Mouse (Mus musculus) heart, embryonic 13.5 days (tissue): ENCODE results near the gene Vmp1. TPM values are rescaled to one million over a fixed set of nuclear protein-coding genes. Genes with fewer than 3 reads are reported as not detected.
A peak's percentile ranks its signal among the peaks of the same experiment; 100 is the strongest.

Experiments used
- ATAC-seq: fragments of 200-750 bp; cut with Nextera tagmentation; 2 replicates; pipeline ENCODE4 v1.8.0; 2017; ENCODE audit warnings: moderate TSS enrichment; ENCODE audit not compliant: insufficient number of reproducible peaks, low FRiP score, low TSS enrichment; ENCODE audit errors: extremely low read depth
- H3K27ac ChIP-seq: fragments of 300-500 bp; sonication (generic); replicated peaks from 2 replicates; pipeline ENCODE4 v1.5.1; 2015; ENCODE audit warnings: moderate library complexity, mild to moderate bottlenecking, inconsistent platforms
- H3K27me3 ChIP-seq: fragments of 300-500 bp; sonication (generic); replicated peaks from 2 replicates; pipeline ENCODE4 v1.6.1; 2015; ENCODE audit warnings: mild to moderate bottlenecking, inconsistent platforms
- H3K36me3 ChIP-seq: fragments of 300-500 bp; sonication (generic); 2 replicates; pipeline ENCODE4 v1.6.1; 2015; ENCODE audit warnings: mild to moderate bottlenecking, inconsistent platforms
- H3K4me1 ChIP-seq: fragments of 300-500 bp; sonication (generic); 2 replicates; pipeline ENCODE4 v1.6.1; 2015; ENCODE audit warnings: inconsistent platforms
- H3K4me2 ChIP-seq: fragments of 300-500 bp; sonication (generic); 2 replicates; pipeline ENCODE4 v1.6.1; 2015; ENCODE audit warnings: inconsistent platforms, mild to moderate bottlenecking, moderate library complexity
- H3K4me3 ChIP-seq: fragments of 300-500 bp; sonication (generic); 2 replicates; pipeline ENCODE4 v1.5.1; 2015; ENCODE audit warnings: moderate library complexity, mild to moderate bottlenecking, inconsistent platforms
- H3K9ac ChIP-seq: fragments of 300-500 bp; sonication (generic); 2 replicates; pipeline ENCODE4 v1.6.1; 2015; ENCODE audit warnings: inconsistent platforms, mild to moderate bottlenecking, moderate library complexity
- H3K9me3 ChIP-seq: fragments of 300-500 bp; sonication (generic); 2 replicates; pipeline ENCODE4 v1.6.1; 2016; ENCODE audit warnings: inconsistent platforms
- WGBS: fragments of 180-500 bp; shearing (Covaris S2); methylation state at CpG from one replicate; pipeline ENCODE4 v1.1.7; 2015; ENCODE audit warnings: mixed read lengths; 5-methylcytosine and 5-hydroxymethylcytosine counted together
- polyA plus RNA-seq: library from polyadenylated mRNA; unstranded; fragments of >200 nt; fragmentation: Nextera tagmentation; extraction: Ambion mirVana; gene quantifications from 2 replicates; pipeline ENCODE4 v1.2.1, GENCODE M21; 2015

Vmp1 gene
- polyA plus RNA-seq, 1 experiment from 2014 or later = 85.3 TPM

GRCm38 (mm10) chr11:86598154-86598553 lies 85.5 kb downstream of the Vmp1 start:
- Histone ChIP-seq H3K4me3 (no peak overlapping the region), H3K4me2 (no peak overlapping the region), H3K27ac (no peak overlapping the region), H3K4me1 (peaks cover 19% of the 10 kb centered on the region), H3K27me3 (no peaks in the 10 kb centered on the region), H3K9ac (no peak overlapping the region), H3K9me3 (no peaks in the 10 kb centered on the region), H3K36me3 (peaks cover 5% of the 10 kb centered on the region; the same call in 1 of the 2 replicates)
- 92% methylated on average over 5 of the region's 5 CpGs for WGBS
- no peak for ATAC-seq

- ATAC-seq = no peak
- no peaks in the 10 kb centered on the region for H3K9me3 ChIP-seq
- H3K4me1 ChIP-seq = peaks cover 29% of the 10 kb centered on the region
- 81% methylated on average over 3 of the region's 3 CpGs for WGBS
- no peak overlapping the region for H3K4me2 ChIP-seq
- H3K36me3 ChIP-seq = peaks cover 5% of the 10 kb centered on the region; the same call in 1 of the 2 replicates
- H3K9ac ChIP-seq = no peak overlapping the region
- H3K27ac ChIP-seq = no peak overlapping the region
- H3K27me3 ChIP-seq = no peaks in the 10 kb centered on the region
- no peak overlapping the region for H3K4me3 ChIP-seq
Observed at GRCm38 (mm10) chr11:86596976-86597375, 86.7 kb downstream of the Vmp1 start.

GRCm38 (mm10) chr11:86596187-86596960 lies 87.3 kb downstream of the Vmp1 start:
- ATAC-seq = no peak
- H3K4me3 ChIP-seq = no peak overlapping the region
- H3K9me3 ChIP-seq = no peaks in the 10 kb centered on the region
- WGBS = 75% methylated on average over 7 of the region's 7 CpGs
- peaks cover 5% of the 10 kb centered on the region; the same call in 1 of the 2 replicates for H3K36me3 ChIP-seq
- peaks cover 35% of the 10 kb centered on the region for H3K4me1 ChIP-seq
- no peak overlapping the region for H3K4me2 ChIP-seq
- H3K27me3 ChIP-seq = no peaks in the 10 kb centered on the region
- no peak overlapping the region for H3K27ac ChIP-seq
- no peak overlapping the region for H3K9ac ChIP-seq

- no peak overlapping the region for H3K9ac ChIP-seq
- peaks cover 5% of the 10 kb centered on the region; the same call in 1 of the 2 replicates for H3K36me3 ChIP-seq
- no peak for ATAC-seq
- no peaks in the 10 kb centered on the region for H3K9me3 ChIP-seq
- no peak overlapping the region for H3K27ac ChIP-seq
- H3K4me2 ChIP-seq = no peak overlapping the region
- H3K27me3 ChIP-seq = no peaks in the 10 kb centered on the region
- peaks cover 35% of the 10 kb centered on the region for H3K4me1 ChIP-seq
- H3K4me3 ChIP-seq = no peak overlapping the region
- 94% methylated on average over 6 of the region's 6 CpGs for WGBS
Observed at GRCm38 (mm10) chr11:86595366-86595765, 88.3 kb downstream of the Vmp1 start.

- Histone ChIP-seq H3K36me3 (no peaks in the 10 kb centered on the region), H3K9me3 (no peaks in the 10 kb centered on the region), H3K27ac (peak overlapping the region; percentile 73), H3K9ac (no peak overlapping the region), H3K4me2 (no peak overlapping the region), H3K4me3 (no peak overlapping the region), H3K4me1 (peaks cover 35% of the 10 kb centered on the region), H3K27me3 (no peaks in the 10 kb centered on the region)
- 72% methylated on average over 6 of the region's 6 CpGs for WGBS
- ATAC-seq = no peak
Observed at GRCm38 (mm10) chr11:86594188-86594876, 89.3 kb downstream of the Vmp1 start.

- H3K4me1 ChIP-seq = peaks cover 35% of the 10 kb centered on the region
Observed at GRCm38 (mm10) chr11:86593443-86593842, 90.2 kb downstream of the Vmp1 start.

GRCm38 (mm10) chr11:86592993-86593392 lies 90.6 kb downstream of the Vmp1 start:
- H3K27me3 ChIP-seq = no peaks in the 10 kb centered on the region
- no peaks in the 10 kb centered on the region for H3K36me3 ChIP-seq
- peaks cover 39% of the 10 kb centered on the region for H3K4me1 ChIP-seq
- H3K27ac ChIP-seq = peak overlapping the region; percentile 74
- no peak overlapping the region for H3K4me2 ChIP-seq
- no peak overlapping the region for H3K4me3 ChIP-seq
- no peak overlapping the region for H3K9ac ChIP-seq
- ATAC-seq = no peak
- WGBS = 15% methylated on average over 3 of the region's 3 CpGs
- no peaks in the 10 kb centered on the region for H3K9me3 ChIP-seq

More at GRCm38 (mm10) chr11:86593443-86593842, 90.2 kb downstream of the Vmp1 start:
- H3K9me3 ChIP-seq = no peaks in the 10 kb centered on the region
- ATAC-seq = no peak
- H3K27ac ChIP-seq = peak overlapping the region; percentile 73
- H3K36me3 ChIP-seq = no peaks in the 10 kb centered on the region
- 75% methylated on average over 5 of the region's 5 CpGs for WGBS
- H3K9ac ChIP-seq = no peak overlapping the region
- no peak overlapping the region for H3K4me2 ChIP-seq
- H3K27me3 ChIP-seq = no peaks in the 10 kb centered on the region
- no peak overlapping the region for H3K4me3 ChIP-seq

- H3K27ac ChIP-seq = peak overlapping the region; percentile 74
- no peak overlapping the region for H3K9ac ChIP-seq
- no peaks in the 10 kb centered on the region for H3K36me3 ChIP-seq
- no peak for ATAC-seq
- 82% methylated on average over 2 of the region's 2 CpGs for WGBS
- H3K4me1 ChIP-seq = peaks cover 47% of the 10 kb centered on the region
- no peak overlapping the region for H3K4me3 ChIP-seq
- no peak overlapping the region for H3K4me2 ChIP-seq
- no peaks in the 10 kb centered on the region for H3K27me3 ChIP-seq
- H3K9me3 ChIP-seq = no peaks in the 10 kb centered on the region
Observed at GRCm38 (mm10) chr11:86591931-86592616, 91.6 kb downstream of the Vmp1 start.

- Histone ChIP-seq H3K4me2 (no peak overlapping the region), H3K4me3 (no peak overlapping the region), H3K4me1 (peaks cover 47% of the 10 kb centered on the region), H3K27ac (no peak overlapping the region), H3K27me3 (no peaks in the 10 kb centered on the region), H3K9me3 (no peaks in the 10 kb centered on the region), H3K36me3 (no peaks in the 10 kb centered on the region), H3K9ac (no peak overlapping the region)
- WGBS = 76% methylated on average over 4 of the region's 4 CpGs
- no peak for ATAC-seq
Observed at GRCm38 (mm10) chr11:86591301-86591845, 92.3 kb downstream of the Vmp1 start.

GRCm38 (mm10) chr11:86590579-86590978 lies 93.1 kb downstream of the Vmp1 start:
- H3K4me3 ChIP-seq = no peak overlapping the region
- 86% methylated on average over 10 of the region's 10 CpGs for WGBS

GRCm38 (mm10) chr11:86590066-86590465 lies 93.6 kb downstream of the Vmp1 start:
- WGBS = 86% methylated on average over 4 of the region's 4 CpGs
- peaks cover 48% of the 10 kb centered on the region for H3K4me1 ChIP-seq
- H3K4me3 ChIP-seq = no peak overlapping the region
- H3K27me3 ChIP-seq = no peaks in the 10 kb centered on the region
- no peak overlapping the region for H3K9ac ChIP-seq
- H3K27ac ChIP-seq = no peak overlapping the region
- ATAC-seq = no peak
- no peaks in the 10 kb centered on the region for H3K9me3 ChIP-seq
- H3K36me3 ChIP-seq = no peaks in the 10 kb centered on the region
- H3K4me2 ChIP-seq = no peak overlapping the region

More at GRCm38 (mm10) chr11:86590579-86590978, 93.1 kb downstream of the Vmp1 start:
- Histone ChIP-seq H3K4me2 (no peak overlapping the region), H3K4me1 (peaks cover 44% of the 10 kb centered on the region), H3K9ac (no peak overlapping the region), H3K36me3 (no peaks in the 10 kb centered on the region), H3K27me3 (no peaks in the 10 kb centered on the region), H3K9me3 (no peaks in the 10 kb centered on the region), H3K27ac (no peak overlapping the region)
- no peak for ATAC-seq
